Mouse (Mus musculus) retina, postnatal 7 days (tissue): ENCODE results near the gene Bdkrb2.

Source experiments
- DNase-seq: peaks from one replicate; pipeline ENCODE4 v3.0.0-alpha.2; 2012; ENCODE audit warnings: low read depth, low spot score

Gene Bdkrb2

DNA sequence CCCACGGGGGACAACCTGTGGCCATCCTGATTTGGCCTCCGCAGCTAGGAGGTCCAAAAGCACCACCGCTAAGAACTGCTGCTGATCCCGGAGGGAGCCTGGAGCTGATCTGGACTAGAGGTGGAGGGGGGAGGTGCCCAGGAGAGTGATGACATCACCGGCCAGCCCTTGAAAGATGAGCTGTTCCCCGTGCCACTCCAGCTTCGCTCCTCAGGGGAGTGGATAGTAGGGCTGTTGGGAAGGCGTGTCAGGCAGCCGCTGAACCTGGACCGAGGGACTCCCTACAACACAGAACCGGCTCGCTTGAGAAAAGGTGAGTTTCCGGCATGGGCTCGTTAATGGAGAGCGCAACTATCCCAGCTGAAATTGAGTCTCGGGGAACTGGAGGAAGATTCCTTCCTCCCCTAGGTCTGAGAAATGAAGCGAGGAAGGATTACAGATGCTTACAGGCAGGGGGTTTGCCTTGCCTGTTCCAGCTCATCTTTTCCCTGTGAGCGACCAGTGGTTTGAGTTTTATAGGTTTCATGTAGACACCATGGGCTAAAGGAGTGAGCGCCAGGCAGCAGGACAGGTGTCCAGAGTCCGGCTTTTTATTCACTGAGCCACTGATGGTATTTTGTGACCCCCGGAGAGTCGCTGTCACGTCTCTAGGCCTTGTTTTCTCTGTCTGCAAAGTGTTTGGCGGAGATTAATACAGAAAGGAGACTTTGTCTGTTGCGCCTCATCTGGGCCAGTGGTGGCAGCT is at the start of gene Bdkrb2:
Bdkrb2 (plus strand) TSS at position 291 of the 745 bp plus-strand sequence.
- no peak for DNase-seq

DNA sequence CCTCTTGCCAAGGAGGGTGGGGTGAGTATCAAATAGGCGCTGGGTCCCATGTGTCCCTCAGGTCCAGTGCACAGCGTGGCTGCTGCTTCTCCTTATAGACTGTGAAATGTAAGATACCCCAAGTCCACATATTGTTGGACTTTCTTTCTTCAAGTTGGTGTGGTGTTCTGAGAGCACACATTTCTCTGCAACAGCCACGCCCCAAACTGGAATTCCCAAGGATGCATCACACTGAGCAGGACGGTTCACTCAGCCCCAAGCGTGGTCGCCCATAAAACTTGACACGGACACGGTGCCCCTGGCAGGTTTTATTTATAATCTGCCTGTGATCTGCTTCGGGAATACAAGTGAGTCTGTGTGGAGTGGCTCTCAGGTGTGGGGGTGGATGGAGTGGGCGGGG is 48.9 kb upstream of the Bdkrb2 start:
- no peak for DNase-seq

DNA sequence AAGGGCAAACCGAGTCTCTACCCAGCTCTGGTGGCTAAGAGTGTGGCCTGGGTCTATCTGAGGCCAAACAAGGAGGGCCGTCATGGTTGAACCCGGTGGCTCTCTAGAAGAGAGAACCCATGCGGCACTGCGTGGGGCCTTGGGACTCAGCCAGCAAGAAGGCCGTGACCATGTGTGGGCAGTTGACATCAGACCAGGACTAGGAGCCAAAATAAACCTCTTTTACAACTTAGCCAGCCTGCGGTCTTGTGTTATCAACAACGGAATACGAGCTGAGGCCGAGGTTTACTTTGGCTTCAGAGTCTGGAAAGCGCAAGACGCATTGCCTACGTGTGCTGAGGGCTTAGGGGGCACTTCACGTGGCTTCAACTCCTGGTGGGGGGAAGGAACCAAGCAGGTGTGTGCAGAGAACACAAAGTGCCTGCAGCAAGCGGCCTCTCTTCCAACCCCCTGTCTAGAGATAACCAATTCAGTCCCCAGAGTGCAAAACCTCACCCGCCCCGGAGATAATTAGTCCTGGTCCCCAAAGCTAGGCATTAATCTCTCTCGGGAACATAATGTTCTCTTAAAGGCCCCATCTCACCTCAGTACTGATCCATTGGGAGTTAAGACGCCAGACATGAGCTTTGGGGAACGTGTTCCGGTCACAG is 45.9 kb upstream of the Bdkrb2 start:
- DNase-seq, result no peak

DNA sequence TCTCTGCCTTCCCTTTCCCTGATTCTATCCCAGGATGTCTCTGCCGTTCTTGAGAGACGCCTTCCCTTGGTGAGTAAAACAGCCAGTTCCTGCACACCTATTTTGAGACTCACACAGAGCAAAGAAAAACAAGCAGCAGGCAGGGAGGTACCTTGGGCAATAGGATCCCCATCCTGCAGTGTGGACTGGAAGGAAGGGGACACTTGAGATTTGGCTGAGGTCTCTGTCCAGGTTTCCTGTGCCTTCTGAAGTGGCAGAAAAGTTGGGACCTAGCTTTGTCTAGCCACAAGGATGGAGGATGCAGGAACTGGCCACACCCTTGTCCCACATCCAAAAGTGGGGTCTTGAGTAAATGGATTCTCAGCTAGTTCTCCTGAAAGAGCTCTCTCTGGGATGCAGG is 43.2 kb upstream of the Bdkrb2 start:
- DNase-seq, result no peak

DNA sequence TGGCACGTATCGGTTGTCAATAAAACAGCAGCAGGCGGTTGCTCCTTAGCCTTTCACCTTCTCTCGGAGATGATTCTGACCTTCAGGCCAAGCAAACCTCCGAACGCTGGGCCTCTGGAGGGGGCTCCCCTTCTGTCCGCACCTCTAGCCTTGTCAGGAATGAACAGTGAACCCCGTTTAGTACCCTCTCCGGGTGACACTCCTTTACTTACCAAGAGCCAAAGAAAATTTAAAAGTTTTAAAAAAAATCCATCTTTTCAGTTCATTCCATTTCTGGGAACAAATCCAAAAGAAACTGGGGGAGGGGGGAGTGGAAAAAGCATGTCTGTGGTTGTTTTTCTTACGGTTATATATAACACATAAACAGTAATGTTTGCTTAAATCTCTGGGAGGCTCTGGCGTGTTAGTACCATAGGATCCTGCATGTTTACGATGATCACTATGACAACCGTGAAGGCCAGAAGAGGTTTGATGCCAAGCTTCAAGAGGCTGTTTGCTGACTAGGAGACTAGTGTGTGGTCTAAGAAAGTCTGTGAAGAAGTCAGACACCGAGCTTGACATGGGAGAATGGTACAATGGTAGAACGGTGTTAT is 41.8 kb upstream of the Bdkrb2 start:
- DNase-seq, result no peak

DNA sequence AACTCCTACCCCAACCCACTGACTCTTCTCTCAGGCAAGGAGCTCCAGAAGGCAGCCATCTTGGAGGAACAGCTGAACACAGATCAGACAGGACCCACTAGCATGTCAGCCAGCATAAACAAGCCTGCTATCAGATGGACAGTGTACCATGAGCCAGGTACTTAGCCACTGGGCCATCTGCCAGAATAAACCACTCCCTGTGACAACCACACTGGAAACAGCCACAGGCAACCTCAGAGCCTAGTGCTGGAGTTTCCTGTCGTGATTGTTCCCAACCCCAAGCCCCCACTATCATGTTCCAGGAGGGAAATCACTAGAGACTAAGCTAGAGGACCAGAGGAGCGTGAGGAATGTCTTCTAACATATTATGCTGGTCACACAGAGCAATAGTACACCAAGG is 39.3 kb upstream of the Bdkrb2 start:
- no peak for DNase-seq

DNA sequence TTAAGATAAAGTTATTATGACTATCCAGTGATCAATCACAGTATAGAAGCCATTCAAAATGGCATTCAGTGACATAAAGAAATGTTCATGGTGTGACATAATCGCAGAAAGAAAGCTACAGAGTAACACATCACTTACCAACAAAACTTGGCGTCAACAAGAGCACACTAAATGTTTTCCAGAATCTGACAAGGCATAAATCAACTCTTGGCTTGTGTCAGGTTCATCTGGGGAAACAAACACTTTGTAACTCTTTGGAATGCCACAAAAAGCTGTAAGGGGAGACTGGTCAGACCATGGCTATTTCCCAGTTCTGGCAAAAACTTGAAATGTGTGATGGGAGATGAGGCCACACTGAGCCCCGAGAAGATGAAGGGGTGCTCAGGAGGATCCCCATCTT is 36.8 kb upstream of the Bdkrb2 start:
- DNase-seq, result no peak

DNA sequence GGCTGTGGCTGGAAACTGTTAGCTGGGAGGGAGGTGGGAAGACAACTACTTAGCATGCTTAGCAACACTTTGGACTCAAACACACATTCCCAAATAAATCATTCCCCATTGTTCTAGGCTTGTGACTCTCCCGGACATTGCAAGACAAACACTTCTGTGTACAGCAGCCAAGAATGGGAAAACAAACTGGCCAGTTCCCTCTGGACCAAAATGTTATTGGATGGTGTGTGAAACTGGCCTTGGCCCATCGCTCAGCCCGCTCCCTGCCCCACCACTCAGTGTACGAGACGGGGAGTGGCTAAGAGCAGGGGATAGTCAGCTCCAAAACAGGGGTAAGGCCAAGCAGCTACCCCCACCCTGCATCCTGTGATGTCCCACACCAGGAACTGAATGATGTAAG is 36.2 kb upstream of the Bdkrb2 start:
- DNase-seq, result no peak

DNA sequence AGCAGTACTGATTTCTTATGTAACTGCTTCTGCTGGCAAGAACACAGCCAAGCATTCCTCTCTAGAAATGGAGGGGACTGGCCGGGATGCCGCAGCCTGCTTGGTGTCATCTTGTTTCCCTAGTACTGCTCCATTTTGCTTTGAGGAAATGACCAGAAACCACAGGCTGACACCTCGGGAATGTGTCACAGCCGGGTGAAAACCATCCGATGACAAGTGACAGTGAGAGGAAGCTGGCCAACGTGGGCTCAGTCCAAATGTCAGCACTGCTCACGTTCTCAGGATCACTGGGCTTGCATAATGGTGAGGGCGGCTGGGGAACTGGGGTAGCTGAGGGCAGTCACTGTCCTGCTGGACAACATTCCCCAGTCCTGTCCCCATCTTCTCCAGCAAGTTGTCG is 33.5 kb upstream of the Bdkrb2 start:
- DNase-seq, result no peak

DNA sequence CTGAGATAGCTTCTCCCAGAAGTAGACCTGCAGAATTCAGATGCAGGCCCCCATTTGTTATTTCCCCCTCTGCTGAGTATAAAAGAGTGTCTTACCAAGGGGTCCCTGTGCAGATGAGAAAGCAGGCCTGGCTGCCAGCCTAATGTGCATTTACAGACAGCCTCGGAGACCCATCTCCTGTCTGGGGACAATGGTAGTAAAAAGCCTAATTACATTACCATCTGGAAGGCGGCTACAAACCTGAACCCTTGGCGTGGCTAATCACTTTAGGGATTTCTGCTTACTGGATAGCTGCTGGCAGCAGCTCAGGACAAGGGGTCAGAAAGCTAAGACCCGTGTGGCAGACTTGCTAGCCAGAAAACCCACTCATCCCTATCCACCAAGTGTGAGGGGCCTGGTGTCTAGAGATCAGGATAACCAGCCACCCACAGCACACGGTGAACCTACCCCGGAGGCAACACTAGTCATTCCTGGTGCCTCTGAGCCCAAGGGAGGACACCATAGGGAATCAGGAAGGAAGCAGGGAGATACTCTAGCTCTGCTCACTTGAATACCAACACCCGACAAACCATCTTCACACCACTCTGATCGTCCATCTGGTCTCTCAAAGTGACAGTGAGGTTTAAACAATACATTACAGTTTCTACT is 31.2 kb upstream of the Bdkrb2 start:
- no peak for DNase-seq

DNA sequence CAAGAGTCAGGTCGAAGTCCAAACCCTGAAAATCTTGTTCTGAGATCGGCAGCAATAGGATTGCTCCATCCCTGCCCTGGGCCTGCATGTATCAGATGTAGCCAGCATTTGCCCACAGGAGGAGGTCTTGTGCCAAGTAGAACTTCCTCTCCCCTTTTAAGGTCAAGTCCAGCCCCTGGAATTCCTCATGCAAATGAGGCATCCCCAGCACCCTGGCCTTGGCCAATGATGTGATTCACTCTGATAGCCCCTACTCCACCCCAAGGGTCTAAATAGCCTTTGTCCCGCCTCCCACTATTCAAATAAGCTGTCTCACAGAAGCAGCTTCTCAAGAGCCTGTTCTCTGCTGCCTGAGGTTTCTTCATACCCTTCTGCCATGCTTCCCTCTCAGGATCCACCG is 28.2 kb upstream of the Bdkrb2 start:
- no peak for DNase-seq

DNA sequence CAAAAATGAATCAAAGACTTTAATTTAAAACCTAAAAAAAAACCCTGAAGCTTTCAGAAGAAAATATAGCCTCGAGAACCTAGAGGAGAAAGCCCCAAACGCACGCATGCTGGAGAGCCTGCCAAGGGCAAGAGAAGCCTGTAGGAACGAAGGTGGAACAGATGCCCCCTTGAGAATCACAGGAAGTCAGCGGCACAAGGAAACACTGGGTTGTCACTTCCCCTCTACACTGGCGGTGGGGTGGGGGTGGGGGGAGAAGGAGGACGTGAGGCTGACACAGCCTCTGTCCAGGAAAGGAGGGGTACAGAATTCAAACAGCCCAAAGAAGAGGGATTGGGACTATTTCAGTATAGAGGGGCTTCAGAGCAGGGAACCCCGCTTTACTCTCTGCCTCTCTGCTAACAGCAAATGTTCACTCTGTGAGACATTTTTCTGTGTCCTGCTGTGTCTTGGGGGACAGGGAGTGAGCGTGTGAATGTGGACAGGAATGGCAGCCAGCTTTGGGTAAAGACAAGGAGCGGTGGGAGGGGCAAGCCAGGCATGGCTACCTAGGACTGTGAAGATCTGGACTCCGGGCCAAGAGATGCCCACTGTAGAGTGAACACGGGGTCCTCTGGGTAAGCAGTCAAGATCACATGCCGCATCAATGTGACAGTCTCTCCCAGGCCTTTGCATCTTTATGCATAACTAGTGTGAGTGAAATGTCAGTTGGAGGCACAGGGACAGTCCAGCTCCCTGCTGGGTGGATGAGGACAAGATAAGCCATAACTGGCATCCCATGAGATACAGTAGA is 26.9 kb upstream of the Bdkrb2 start:
- DNase-seq, result no peak

DNA sequence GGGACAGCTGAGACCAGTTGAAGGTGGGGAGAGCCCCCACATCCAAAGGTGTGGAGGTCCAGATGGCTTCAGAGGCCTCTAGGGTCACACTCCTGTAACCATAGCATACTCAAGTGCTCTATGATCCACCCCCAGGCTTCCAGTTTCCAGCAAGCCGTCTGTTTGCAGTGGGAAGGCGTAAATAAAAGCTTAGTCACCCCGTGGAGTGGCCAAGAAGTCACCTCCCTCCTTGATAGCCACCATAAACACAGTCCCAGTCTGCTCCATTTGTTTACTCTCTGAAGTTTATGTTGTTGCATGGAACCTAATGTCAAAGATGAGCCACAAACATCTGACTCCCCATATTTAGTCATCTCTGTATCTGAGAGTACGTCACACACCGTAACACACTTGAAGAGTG is 25.9 kb upstream of the Bdkrb2 start:
- DNase-seq, result no peak

DNA sequence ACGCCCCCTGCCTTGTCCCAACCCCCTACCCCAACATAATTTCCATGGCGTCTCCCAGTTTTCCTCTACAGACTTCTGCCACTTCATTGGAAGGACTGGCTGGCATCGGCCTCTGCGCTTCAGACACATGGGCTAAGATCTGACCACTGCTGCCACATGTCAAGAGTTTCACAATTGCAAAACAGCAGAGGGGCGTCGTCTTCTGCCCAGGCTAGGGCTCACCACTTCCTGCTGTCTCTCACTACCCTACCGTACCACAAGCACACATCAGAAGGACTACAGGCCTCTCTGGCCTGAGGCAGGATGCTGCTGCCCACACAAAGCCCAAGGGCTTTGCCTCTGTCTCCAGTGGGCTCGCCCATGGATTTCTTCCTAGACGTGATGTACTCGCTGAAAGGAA is 23.4 kb upstream of the Bdkrb2 start:
- no peak for DNase-seq

DNA sequence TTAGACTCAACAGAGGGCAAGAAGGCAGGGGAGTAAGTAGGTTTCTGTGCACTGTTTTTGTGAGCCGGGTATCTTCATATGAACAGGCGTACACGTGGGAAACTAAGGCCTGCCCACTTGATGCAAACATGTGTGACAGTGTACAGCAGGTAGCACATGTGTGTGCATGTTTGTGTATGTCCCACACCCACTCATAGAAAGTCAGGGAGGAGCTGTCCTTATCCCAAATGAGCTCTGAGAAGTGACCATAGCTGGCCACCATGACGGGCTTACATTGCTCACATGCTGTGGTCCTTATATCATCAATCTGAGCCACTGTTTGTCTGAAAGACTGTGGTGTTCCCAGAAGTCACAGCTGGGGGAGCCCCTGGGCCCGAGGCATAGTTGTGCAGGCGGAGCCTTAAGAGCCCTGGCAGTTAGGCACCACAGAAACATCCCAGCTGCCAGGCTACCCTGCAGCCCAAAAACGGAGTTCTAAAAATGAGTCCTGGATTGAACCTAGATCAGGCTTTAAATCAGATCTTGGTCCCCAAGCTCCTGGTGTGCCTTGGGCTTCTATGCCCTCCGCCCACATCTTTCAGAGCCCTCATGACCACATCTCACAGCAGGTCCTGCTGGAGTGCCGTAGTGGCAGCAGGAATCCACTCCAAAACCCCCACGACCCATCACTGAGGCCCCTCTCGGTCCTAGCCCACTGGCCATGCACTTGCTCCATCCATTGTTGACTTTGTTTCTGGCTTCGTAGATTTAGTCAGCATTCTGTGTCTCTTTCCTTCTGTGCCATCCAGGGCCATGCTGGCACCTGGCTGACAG is 21.2 kb upstream of the Bdkrb2 start:
- DNase-seq, result no peak

DNA sequence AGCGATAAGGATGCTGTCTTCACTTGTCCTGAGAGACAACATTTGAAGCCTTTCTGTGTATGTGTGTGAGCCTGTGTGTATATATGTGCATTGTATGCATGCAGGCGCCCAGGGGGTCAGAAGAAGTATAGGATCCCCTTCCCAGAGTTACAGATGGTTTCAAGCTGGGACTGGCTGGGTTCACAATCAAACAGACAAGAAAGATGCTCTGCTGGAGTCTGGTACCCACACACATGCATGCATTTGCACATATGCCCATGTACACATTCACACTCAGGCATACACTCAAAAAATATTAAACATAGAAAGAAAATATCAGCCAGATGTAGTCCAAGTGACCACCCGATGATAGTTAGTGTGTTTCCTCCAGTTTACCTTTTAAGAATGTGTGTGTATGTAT is 20.5 kb upstream of the Bdkrb2 start:
- no peak for DNase-seq

DNA sequence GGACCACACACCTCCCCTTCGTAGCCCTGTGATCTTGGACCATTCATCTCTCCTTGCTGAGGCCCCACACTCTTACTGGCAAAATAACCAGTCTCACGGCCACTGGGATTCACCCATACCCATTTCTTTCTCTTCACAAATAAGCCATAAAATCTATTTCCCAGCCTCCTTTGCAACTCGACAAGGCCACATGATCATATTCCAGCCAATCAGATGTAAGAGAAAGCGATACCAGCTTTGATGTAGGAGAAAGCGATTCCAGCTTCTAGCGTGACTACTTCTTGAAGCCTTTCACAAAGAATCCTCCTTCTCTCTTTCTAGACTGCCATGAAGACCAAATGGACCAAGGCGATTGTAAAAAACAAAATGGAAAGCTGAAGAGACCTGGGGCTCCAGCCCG is 19.9 kb upstream of the Bdkrb2 start:
- DNase-seq, result no peak

DNA sequence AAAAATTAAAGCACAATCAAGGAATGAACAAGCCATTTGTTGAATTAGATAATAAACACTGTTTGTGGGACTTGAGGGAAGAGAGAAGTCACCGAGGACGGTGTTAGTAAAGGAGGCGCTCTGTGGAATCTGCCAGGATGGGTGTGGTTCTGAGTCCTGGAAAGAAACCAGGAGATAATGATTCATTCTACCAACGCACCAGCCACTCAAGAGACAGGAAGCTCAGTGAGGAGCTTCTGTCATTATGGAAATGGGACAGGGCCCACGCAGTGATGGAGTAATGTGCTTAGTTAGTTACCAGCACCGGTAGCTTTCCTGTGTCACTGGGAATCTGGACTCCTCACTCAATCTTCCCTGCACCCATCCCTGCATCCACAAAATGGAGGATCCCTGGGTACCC is 19.3 kb upstream of the Bdkrb2 start:
- DNase-seq, result no peak

DNA sequence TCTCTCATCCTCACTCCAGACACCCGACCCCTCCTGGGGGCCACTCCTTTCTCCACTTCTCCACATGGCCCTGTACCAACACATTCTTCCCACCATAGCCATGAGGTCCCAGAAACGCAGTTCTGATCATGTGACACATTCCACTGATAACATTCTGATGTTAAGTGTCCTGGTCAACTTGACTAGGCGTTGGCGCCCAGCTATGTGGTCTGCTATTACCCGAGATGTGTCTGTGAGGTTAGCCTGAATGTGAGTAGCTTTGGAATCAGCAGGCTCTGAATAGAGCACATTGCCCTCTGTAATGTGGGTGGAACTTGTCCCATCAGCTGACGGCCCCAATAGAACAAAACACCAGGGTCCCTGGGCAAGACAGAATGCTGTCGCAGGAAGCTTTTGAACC is 18.2 kb upstream of the Bdkrb2 start:
- no peak for DNase-seq

DNA sequence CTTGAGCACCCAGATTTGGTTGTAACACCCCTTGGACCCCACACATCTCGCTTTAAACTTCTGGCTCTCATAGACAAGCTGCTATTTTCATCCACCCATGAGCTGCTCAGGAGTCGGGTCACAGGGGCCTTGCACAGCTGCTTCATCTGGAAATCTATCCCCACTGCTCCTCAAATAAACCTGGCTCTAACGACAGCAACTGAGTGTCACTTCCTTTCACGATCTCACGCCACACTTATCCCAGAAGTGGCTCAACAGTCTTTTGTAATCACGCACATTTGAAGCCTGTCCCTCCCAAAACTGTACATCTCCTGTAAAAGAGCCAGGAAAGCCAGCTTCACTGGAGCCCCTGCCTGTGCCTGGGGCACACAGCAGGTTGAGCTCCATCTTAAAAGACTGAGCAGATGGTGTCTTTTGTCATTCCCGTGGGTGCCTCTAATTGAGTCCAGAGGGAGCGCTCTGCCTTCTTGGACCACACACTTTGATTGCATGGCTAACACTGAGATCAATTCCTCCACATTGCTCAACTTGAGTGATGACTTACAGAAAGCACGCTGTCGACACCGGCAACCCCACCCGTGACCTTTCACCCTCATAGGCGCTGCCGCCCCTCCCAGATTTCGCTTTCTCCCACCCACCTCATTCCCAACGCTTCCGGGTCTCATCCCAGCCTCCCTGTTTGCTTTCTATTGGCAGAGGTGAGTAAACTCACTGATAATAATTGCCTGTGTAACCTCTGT is 17.2 kb upstream of the Bdkrb2 start:
- no peak for DNase-seq
